Mouse (Mus musculus) hindbrain, embryonic 14.5 days (tissue): ENCODE results near the gene Rab23. TPM values are rescaled to one million over a fixed set of nuclear protein-coding genes. Genes with fewer than 3 reads are reported as not detected.
A peak's percentile ranks its signal among the peaks of the same experiment; 100 is the strongest.

Experiments used
- ATAC-seq: fragments of 200-750 bp; cut with Nextera tagmentation; 2 replicates; pipeline ENCODE4 v1.8.0; 2017; ENCODE audit warnings: moderate number of reproducible peaks, mild to moderate bottlenecking, moderate TSS enrichment, moderate library complexity; ENCODE audit not compliant: low FRiP score
- DNase-seq: peaks from one replicate; pipeline ENCODE4 v3.0.0-alpha.2; 2015; ENCODE audit warnings: low spot score
- H3K27ac ChIP-seq: fragments of 300-500 bp; sonication (generic); 2 replicates; pipeline ENCODE4 v1.5.1; 2014; ENCODE audit warnings: mild to moderate bottlenecking, moderate library complexity
- H3K27me3 ChIP-seq: fragments of 300-500 bp; sonication (generic); 2 replicates; pipeline ENCODE4 v1.6.1; 2014; ENCODE audit warnings: mild to moderate bottlenecking, low read length, mixed read lengths; ENCODE audit not compliant: control insufficient read depth, insufficient read depth
- H3K36me3 ChIP-seq: fragments of 300-500 bp; sonication (generic); replicated peaks from 2 replicates; pipeline ENCODE4 v1.6.1; 2014; ENCODE audit not compliant: control insufficient read depth, insufficient read depth
- H3K4me1 ChIP-seq: fragments of 300-500 bp; sonication (generic); replicated peaks from 2 replicates; pipeline ENCODE4 v1.6.1; 2014; ENCODE audit warnings: antibody characterized with exemption, low read length, mixed read lengths; ENCODE audit not compliant: control insufficient read depth, insufficient read depth
- H3K4me2 ChIP-seq: fragments of 300-500 bp; sonication (generic); replicated peaks from 2 replicates; pipeline ENCODE4 v1.6.1; 2014; ENCODE audit warnings: mild to moderate bottlenecking, moderate library complexity
- H3K4me3 ChIP-seq: fragments of 300-500 bp; sonication (generic); replicated peaks from 2 replicates; pipeline ENCODE4 v1.5.1; 2014; ENCODE audit warnings: mild to moderate bottlenecking, low read length
- H3K9ac ChIP-seq: fragments of 300-500 bp; sonication (generic); 2 replicates; pipeline ENCODE4 v1.6.1; 2014
- H3K9me3 ChIP-seq: fragments of 300-500 bp; sonication (generic); 2 replicates; pipeline ENCODE4 v1.6.1; 2016; ENCODE audit warnings: low read length; ENCODE audit not compliant: control insufficient read depth
- WGBS: fragments of 180-500 bp; shearing (Covaris S2); extraction: QIAGEN DNeasy Blood & Tissue Kit; methylation state at CpG from one replicate; pipeline ENCODE4 v1.1.7; 2014; 5-methylcytosine and 5-hydroxymethylcytosine counted together
- polyA plus RNA-seq: library from polyadenylated mRNA; unstranded; fragments of >200 nt; fragmentation: Nextera tagmentation; extraction: Ambion mirVana; gene quantifications from 2 replicates; pipeline ENCODE4 v1.2.1, GENCODE M21; 2014

Rab23 gene
- polyA plus RNA-seq, 1 experiment from 2014 or later, result 27.9 TPM

GRCm38 (mm10) chr1:33720231-33720630 is 544 bp downstream of the Rab23 start:
- H3K4me2 ChIP-seq, result peak overlapping the region; percentile 58
- peak overlapping the region; percentile 94 for H3K27ac ChIP-seq
- no peaks in the 10 kb centered on the region for H3K27me3 ChIP-seq
- H3K36me3 ChIP-seq, result peaks cover 30% of the 10 kb centered on the region
- H3K9ac ChIP-seq, result peak overlapping the region; percentile 87
- no peaks in the 10 kb centered on the region for H3K9me3 ChIP-seq
- under 1% methylated on average over 33 of the region's 41 CpGs for WGBS
- peak overlapping the region; percentile 93 for H3K4me3 ChIP-seq
- ATAC-seq, result peak; percentile 68
- peaks cover 13% of the 10 kb centered on the region for H3K4me1 ChIP-seq
- peak; percentile 29 for DNase-seq

GRCm38 (mm10) chr1:33721020-33721419 is 1.3 kb downstream of the Rab23 start:
- no peak overlapping the region for H3K27ac ChIP-seq
- no peaks in the 10 kb centered on the region for H3K27me3 ChIP-seq
- H3K9me3 ChIP-seq, result no peaks in the 10 kb centered on the region
- H3K36me3 ChIP-seq, result peaks cover 38% of the 10 kb centered on the region
- no peak for DNase-seq
- H3K4me3 ChIP-seq, result peak overlapping the region; percentile 93
- peaks cover 13% of the 10 kb centered on the region for H3K4me1 ChIP-seq
- ATAC-seq, result no peak
- H3K9ac ChIP-seq, result peak overlapping the region; percentile 87
- 81% methylated on average over 7 of the region's 7 CpGs for WGBS
- H3K4me2 ChIP-seq, result peak overlapping the region; percentile 58

GRCm38 (mm10) chr1:33724516-33724915 is 4.8 kb downstream of the Rab23 start:
- no peaks in the 10 kb centered on the region for H3K27me3 ChIP-seq
- peaks cover 68% of the 10 kb centered on the region for H3K36me3 ChIP-seq
- no peak overlapping the region for H3K9ac ChIP-seq
- 96% methylated on average over 6 of the region's 6 CpGs for WGBS
- no peak overlapping the region for H3K4me3 ChIP-seq
- H3K4me1 ChIP-seq, result peaks cover 13% of the 10 kb centered on the region
- H3K4me2 ChIP-seq, result no peak overlapping the region
- no peaks in the 10 kb centered on the region for H3K9me3 ChIP-seq
- ATAC-seq, result no peak
- DNase-seq, result no peak
- H3K27ac ChIP-seq, result no peak overlapping the region

- Histone ChIP-seq H3K4me2 (no peak overlapping the region), H3K4me3 (no peak overlapping the region), H3K9me3 (no peaks in the 10 kb centered on the region), H3K4me1 (peaks cover 13% of the 10 kb centered on the region), H3K36me3 (peaks cover 73% of the 10 kb centered on the region), H3K27ac (no peak overlapping the region), H3K9ac (no peak overlapping the region), H3K27me3 (no peaks in the 10 kb centered on the region)
- ATAC-seq (no peak), DNase-seq (no peak)
- WGBS, result 89% methylated on average over 5 of the region's 5 CpGs
Measured at GRCm38 (mm10) chr1:33725086-33725485, 5.4 kb downstream of the Rab23 start.

GRCm38 (mm10) chr1:33733044-33733443 is 13.4 kb downstream of the Rab23 start:
- 91% methylated on average over 9 of the region's 9 CpGs for WGBS
- 0 out of 2 replicates have a peak, but pooled peaks have one; percentile 14 for ATAC-seq

GRCm38 (mm10) chr1:33734001-33734685 is 14.5 kb downstream of the Rab23 start:
- H3K4me2 ChIP-seq, result no peak overlapping the region
- H3K4me1 ChIP-seq, result no peaks in the 10 kb centered on the region
- no peak overlapping the region for H3K27ac ChIP-seq
- ATAC-seq, result no peak
- no peaks in the 10 kb centered on the region for H3K9me3 ChIP-seq
- H3K4me3 ChIP-seq, result no peak overlapping the region
- DNase-seq, result no peak
- 53% methylated on average over 5 of the region's 5 CpGs for WGBS
- no peak overlapping the region for H3K9ac ChIP-seq
- H3K36me3 ChIP-seq, result peaks cover 81% of the 10 kb centered on the region
- H3K27me3 ChIP-seq, result no peaks in the 10 kb centered on the region

More at GRCm38 (mm10) chr1:33733044-33733443, 13.4 kb downstream of the Rab23 start:
- H3K36me3 ChIP-seq, result peaks cover 80% of the 10 kb centered on the region
- H3K4me3 ChIP-seq, result no peak overlapping the region
- no peak overlapping the region for H3K9ac ChIP-seq
- no peaks in the 10 kb centered on the region for H3K27me3 ChIP-seq
- H3K4me2 ChIP-seq, result no peak overlapping the region
- no peak overlapping the region for H3K27ac ChIP-seq
- no peak for DNase-seq
- no peaks in the 10 kb centered on the region for H3K9me3 ChIP-seq
- H3K4me1 ChIP-seq, result no peaks in the 10 kb centered on the region

- 95% methylated on average over 11 of the region's 11 CpGs for WGBS
- H3K9ac ChIP-seq, result no peak overlapping the region
- DNase-seq (no peak), ATAC-seq (no peak)
- H3K27me3 ChIP-seq, result no peaks in the 10 kb centered on the region
- no peak overlapping the region for H3K4me2 ChIP-seq
- H3K9me3 ChIP-seq, result no peaks in the 10 kb centered on the region
- peaks cover 74% of the 10 kb centered on the region for H3K36me3 ChIP-seq
- no peak overlapping the region for H3K4me3 ChIP-seq
- H3K4me1 ChIP-seq, result no peaks in the 10 kb centered on the region
- H3K27ac ChIP-seq, result no peak overlapping the region
Measured at GRCm38 (mm10) chr1:33738281-33738680, 18.6 kb downstream of the Rab23 start.

- no peak overlapping the region for H3K4me2 ChIP-seq
- DNase-seq, result no peak
- H3K4me1 ChIP-seq, result no peaks in the 10 kb centered on the region
- no peak overlapping the region for H3K27ac ChIP-seq
- no peak overlapping the region for H3K9ac ChIP-seq
- no peaks in the 10 kb centered on the region for H3K27me3 ChIP-seq
- no peaks in the 10 kb centered on the region for H3K9me3 ChIP-seq
- H3K4me3 ChIP-seq, result no peak overlapping the region
- peaks cover 70% of the 10 kb centered on the region for H3K36me3 ChIP-seq
- peak; percentile 44 for ATAC-seq
- WGBS, result 90% methylated on average over 11 of the region's 11 CpGs
Measured at GRCm38 (mm10) chr1:33738681-33739278, 19.1 kb downstream of the Rab23 start.

- DNase-seq (peak; percentile 90), ATAC-seq (peak; percentile 83)
- Histone ChIP-seq H3K4me1 (no peaks in the 10 kb centered on the region), H3K4me2 (no peak overlapping the region), H3K27ac (no peak overlapping the region), H3K4me3 (no peak overlapping the region), H3K9ac (no peak overlapping the region), H3K36me3 (peaks cover 65% of the 10 kb centered on the region), H3K9me3 (no peaks in the 10 kb centered on the region), H3K27me3 (no peaks in the 10 kb centered on the region)
- 27% methylated on average over 12 of the region's 12 CpGs for WGBS
Measured at GRCm38 (mm10) chr1:33739302-33739701, 19.6 kb downstream of the Rab23 start.
